Mouse (Mus musculus): Measurements from ENCODE around the gene Gna13. TPM values are rescaled to one million over a fixed set of nuclear protein-coding genes. Genes with fewer than 3 reads are reported as not detected.
A peak's percentile ranks its signal among the peaks of the same experiment; 100 is the strongest.

The Gna13 gene
- polyA plus RNA-seq, 1 experiment from 2014 or later: 22.4 TPM

- no peak for ATAC-seq (ENCODE audit: insufficient number of reproducible peaks, insufficient read depth, low FRiP score, low TSS enrichment)
- peak overlapping the region; percentile 68 for H3K9ac ChIP-seq
- H3K36me3 ChIP-seq: peaks cover 13% of the 10 kb centered on the region
- 6% methylated on average over 27 of the region's 27 CpGs for WGBS
- peak overlapping the region; percentile 90 for H3K4me3 ChIP-seq
- H3K27me3 ChIP-seq: no peaks in the 10 kb centered on the region
- peaks cover 33% of the 10 kb centered on the region for H3K4me1 ChIP-seq
- H3K27ac ChIP-seq: 0 out of 2 replicates have a peak overlapping the region, but pooled peaks have one; percentile 1
- H3K9me3 ChIP-seq: no peaks in the 10 kb centered on the region
- peak overlapping the region; percentile 68 for H3K4me2 ChIP-seq (replicated peaks)
Measured at GRCm38 (mm10) chr11:109361631-109362462, 784 bp upstream of the Gna13 start.

DNA sequence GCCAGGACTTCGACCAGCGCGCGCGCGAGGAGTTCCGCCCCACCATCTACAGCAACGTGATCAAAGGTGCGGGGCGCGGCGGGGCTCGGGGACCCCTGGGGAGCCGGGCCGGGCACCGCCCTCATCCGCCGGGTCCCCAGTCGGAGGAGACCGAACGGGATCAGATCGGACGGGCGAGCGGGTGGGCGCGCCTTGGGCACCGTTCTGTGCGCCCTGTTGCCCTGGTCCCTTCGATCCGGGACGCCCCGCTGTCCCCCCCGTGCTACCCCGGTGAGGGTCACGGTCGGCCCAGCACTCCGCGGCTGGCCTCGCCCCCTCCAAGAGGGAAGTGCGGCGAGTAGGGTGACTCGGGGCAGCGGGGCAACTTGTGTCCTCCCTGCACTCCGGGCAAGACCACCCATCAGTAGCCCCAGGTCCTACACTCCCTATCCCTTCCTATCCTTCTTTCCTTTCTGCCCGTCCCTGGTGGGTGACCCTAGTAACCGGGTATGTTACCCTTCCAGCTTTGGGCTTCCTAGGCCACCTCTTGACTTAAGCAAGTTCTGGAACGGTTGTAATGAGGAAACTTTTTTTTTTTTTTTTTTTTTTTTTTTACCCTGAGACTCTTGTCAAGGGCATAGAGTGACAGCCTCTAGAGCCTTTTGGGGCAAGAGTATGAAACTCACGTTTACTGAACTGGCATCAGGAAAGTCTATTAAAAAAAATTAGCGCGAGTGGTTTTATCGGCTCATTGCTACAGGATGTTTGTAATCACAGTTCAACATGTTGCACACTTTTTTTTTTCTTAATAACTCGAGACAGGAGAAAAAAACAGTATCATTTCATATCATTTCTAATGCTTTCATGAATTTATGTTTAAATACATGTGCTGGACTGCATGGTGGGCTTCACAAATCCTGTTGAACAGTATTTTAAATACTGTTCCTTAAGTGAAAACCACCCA lies 831 bp downstream of the Gna13 start:
- Histone ChIP-seq H3K27ac (peak overlapping the region; percentile 95), H3K9me3 (no peaks in the 10 kb centered on the region), H3K4me1 (peaks cover 39% of the 10 kb centered on the region), H3K9ac (peak overlapping the region; percentile 89), H3K4me2 (replicated peaks) (peak overlapping the region; percentile 68), H3K27me3 (no peaks in the 10 kb centered on the region), H3K4me3 (peak overlapping the region; percentile 90), H3K36me3 (peaks cover 18% of the 10 kb centered on the region)
- peak; percentile 64 for ATAC-seq (ENCODE audit: insufficient number of reproducible peaks, insufficient read depth, low FRiP score, low TSS enrichment)
- WGBS: 3% methylated on average over 45 of the region's 53 CpGs

GRCm38 (mm10) chr11:109364337-109364736 lies 1.7 kb downstream of the Gna13 start:
- 71% methylated on average over 2 of the region's 2 CpGs for WGBS
- H3K9ac ChIP-seq: no peak overlapping the region
- no peak overlapping the region for H3K27ac ChIP-seq
- peak overlapping the region; percentile 15 for H3K4me3 ChIP-seq
- no peaks in the 10 kb centered on the region for H3K9me3 ChIP-seq
- peaks cover 43% of the 10 kb centered on the region for H3K4me1 ChIP-seq
- ATAC-seq (ENCODE audit: insufficient number of reproducible peaks, insufficient read depth, low FRiP score, low TSS enrichment): no peak
- peak overlapping the region; percentile 68 for H3K4me2 ChIP-seq (replicated peaks)
- H3K27me3 ChIP-seq: no peaks in the 10 kb centered on the region
- peaks cover 21% of the 10 kb centered on the region for H3K36me3 ChIP-seq

DNA sequence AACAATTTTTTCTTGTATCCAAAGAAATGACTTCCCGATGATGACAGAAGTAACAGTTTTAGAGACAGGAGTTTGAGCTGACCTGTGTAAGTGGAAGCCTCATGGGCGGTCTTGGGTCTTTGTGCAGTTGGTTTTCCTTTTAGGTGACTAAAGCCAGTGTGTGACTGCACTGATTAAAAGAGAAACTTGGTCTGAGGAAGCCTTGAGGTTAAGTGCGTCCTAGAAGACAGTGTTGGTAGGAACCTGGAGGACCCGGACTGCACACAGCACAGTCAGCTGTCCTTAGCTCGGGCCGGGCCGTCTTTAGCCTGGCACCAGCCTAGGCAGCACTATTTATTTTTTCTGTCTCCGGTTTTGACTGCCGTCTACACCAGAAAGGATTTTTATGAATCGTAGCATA lies 2.2 kb downstream of the Gna13 start:
- H3K9ac ChIP-seq: no peak overlapping the region
- peak overlapping the region; percentile 15; the same call in 1 of the 2 replicates for H3K4me3 ChIP-seq
- peaks cover 23% of the 10 kb centered on the region for H3K36me3 ChIP-seq
- no peak overlapping the region for H3K27ac ChIP-seq
- peaks cover 43% of the 10 kb centered on the region for H3K4me1 ChIP-seq
- 82% methylated on average over 10 of the region's 10 CpGs for WGBS
- ATAC-seq (ENCODE audit: insufficient number of reproducible peaks, insufficient read depth, low FRiP score, low TSS enrichment): no peak
- no peaks in the 10 kb centered on the region for H3K27me3 ChIP-seq
- no peaks in the 10 kb centered on the region for H3K9me3 ChIP-seq
- H3K4me2 ChIP-seq (replicated peaks): peak overlapping the region; percentile 68

DNA sequence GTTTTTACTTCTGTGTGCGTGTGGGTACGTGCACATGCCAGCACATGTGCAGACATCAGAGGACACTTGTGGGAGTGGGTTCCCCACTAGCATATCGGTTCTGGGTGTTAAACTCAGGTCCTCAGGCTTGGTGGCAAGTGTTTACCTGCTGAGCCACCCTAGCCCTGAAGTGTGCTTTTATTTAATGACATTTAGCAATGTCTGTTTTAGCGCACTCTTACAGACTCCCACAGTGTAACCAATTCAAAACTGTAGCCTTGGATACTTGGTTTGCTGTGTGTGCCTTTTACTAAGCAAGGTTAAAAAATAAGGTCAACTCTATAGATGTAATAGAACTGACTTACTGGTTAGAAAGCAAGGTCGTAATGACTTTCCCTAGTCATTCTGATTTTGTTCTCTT lies 3.2 kb downstream of the Gna13 start:
- H3K9me3 ChIP-seq: no peaks in the 10 kb centered on the region
- WGBS: 94% methylated on average over 5 of the region's 5 CpGs

GRCm38 (mm10) chr11:109366802-109367579 lies 4.4 kb downstream of the Gna13 start:
- H3K4me2 ChIP-seq (replicated peaks): no peak overlapping the region
- H3K27ac ChIP-seq: no peak overlapping the region; the same call in 1 of the 2 replicates
- H3K4me1 ChIP-seq: peaks cover 43% of the 10 kb centered on the region
- H3K9me3 ChIP-seq: no peaks in the 10 kb centered on the region
- H3K27me3 ChIP-seq: no peaks in the 10 kb centered on the region
- H3K9ac ChIP-seq: no peak overlapping the region
- peaks cover 23% of the 10 kb centered on the region for H3K36me3 ChIP-seq
- no peak overlapping the region for H3K4me3 ChIP-seq
- WGBS: 82% methylated on average over 15 of the region's 15 CpGs
- no peak for ATAC-seq (ENCODE audit: insufficient number of reproducible peaks, insufficient read depth, low FRiP score, low TSS enrichment)

More for the DNA sequence above, 3.2 kb downstream of the Gna13 start:
- Histone ChIP-seq H3K27ac (no peak overlapping the region), H3K4me3 (no peak overlapping the region), H3K36me3 (peaks cover 23% of the 10 kb centered on the region), H3K27me3 (no peaks in the 10 kb centered on the region), H3K4me2 (replicated peaks) (no peak overlapping the region), H3K4me1 (peaks cover 43% of the 10 kb centered on the region), H3K9ac (no peak overlapping the region; the same call in 1 of the 2 replicates)
- no peak for ATAC-seq (ENCODE audit: insufficient number of reproducible peaks, insufficient read depth, low FRiP score, low TSS enrichment)

- ATAC-seq (ENCODE audit: insufficient number of reproducible peaks, insufficient read depth, low FRiP score, low TSS enrichment): no peak
- Histone ChIP-seq H3K4me1 (peaks cover 41% of the 10 kb centered on the region), H3K27ac (no peak overlapping the region), H3K27me3 (no peaks in the 10 kb centered on the region), H3K9me3 (no peaks in the 10 kb centered on the region), H3K4me2 (replicated peaks) (no peak overlapping the region), H3K36me3 (peaks cover 30% of the 10 kb centered on the region), H3K4me3 (no peak overlapping the region), H3K9ac (no peak overlapping the region)
- 94% methylated on average over 3 of the region's 3 CpGs for WGBS
Measured at GRCm38 (mm10) chr11:109369026-109369637, 6.5 kb downstream of the Gna13 start.

GRCm38 (mm10) chr11:109375412-109375811 lies 12.8 kb downstream of the Gna13 start:
- no peak overlapping the region for H3K4me2 ChIP-seq (replicated peaks)
- no peak for ATAC-seq (ENCODE audit: insufficient number of reproducible peaks, insufficient read depth, low FRiP score, low TSS enrichment)

DNA sequence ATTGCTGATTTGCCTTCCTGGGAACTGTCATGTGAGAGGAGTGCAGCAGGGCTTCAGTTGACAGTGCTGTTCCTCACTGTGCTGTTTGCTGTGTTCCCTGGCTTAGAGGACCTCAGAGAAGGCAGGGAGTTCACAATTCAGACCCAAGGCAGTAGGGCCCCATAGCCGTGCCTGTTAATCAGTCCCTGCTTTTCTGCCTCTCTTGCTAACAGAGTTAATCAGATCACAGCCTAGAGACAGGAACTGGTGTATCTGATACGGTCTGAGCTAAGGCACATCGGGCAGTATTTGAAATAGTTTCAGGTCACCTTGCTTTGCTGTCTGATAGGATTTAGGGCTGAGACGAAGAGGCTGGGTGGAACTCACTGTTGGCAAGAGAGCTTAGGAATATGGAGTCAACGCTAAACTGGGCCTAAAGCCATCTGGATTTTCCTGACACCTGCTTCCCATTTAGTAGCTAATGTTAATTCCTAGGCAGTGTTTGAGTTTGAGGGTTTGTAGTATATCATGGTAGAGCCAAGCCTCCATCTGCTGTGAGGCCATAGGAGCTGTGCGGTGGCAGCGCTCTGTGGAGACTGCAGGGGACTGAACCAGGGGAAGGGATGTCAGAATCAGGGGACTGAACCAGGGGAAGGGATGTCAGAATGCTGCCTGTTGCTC lies 14.0 kb downstream of the Gna13 start:
- no peak; the same call in 1 of the 2 replicates for ATAC-seq (ENCODE audit: insufficient number of reproducible peaks, insufficient read depth, low FRiP score, low TSS enrichment)
- 27% methylated on average over 7 of the region's 7 CpGs for WGBS
- H3K4me1 ChIP-seq: peaks cover 18% of the 10 kb centered on the region
- H3K4me3 ChIP-seq: no peak overlapping the region
- peak overlapping the region; percentile 75 for H3K27ac ChIP-seq
- no peak overlapping the region; the same call in 1 of the 2 replicates for H3K9ac ChIP-seq
- H3K9me3 ChIP-seq: no peaks in the 10 kb centered on the region
- H3K36me3 ChIP-seq: peaks cover 7% of the 10 kb centered on the region
- H3K27me3 ChIP-seq: no peaks in the 10 kb centered on the region
- H3K4me2 ChIP-seq (replicated peaks): no peak overlapping the region; the same call in 1 of the 2 replicates

More at GRCm38 (mm10) chr11:109375412-109375811, 12.8 kb downstream of the Gna13 start:
- 76% methylated on average over 7 of the region's 7 CpGs for WGBS
- Histone ChIP-seq H3K4me1 (peaks cover 18% of the 10 kb centered on the region), H3K9me3 (no peaks in the 10 kb centered on the region), H3K9ac (no peak overlapping the region), H3K27me3 (no peaks in the 10 kb centered on the region), H3K36me3 (peaks cover 7% of the 10 kb centered on the region), H3K4me3 (no peak overlapping the region), H3K27ac (no peak overlapping the region)

DNA sequence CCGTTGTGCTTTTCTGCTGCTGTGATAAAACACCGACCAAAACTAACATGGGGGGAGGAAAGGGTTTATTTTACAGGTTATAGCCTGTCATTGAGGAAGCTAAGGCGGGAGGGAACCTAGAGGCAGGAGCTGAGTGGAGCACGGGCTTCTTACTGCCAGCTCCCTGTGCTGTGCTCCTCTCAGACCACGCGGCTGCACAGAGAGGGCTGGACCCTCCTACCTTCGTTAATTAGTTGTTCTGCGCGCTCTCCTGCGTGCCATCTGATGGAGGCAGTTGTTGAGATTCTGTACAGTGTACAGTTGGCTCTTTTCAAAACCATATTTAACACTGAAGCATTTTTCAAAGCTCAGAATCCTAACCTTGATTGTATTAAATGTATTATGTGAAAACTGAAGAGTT lies 14.8 kb downstream of the Gna13 start:
- Histone ChIP-seq H3K27me3 (no peaks in the 10 kb centered on the region), H3K9ac (no peak overlapping the region), H3K4me2 (replicated peaks) (no peak overlapping the region), H3K36me3 (peaks cover 7% of the 10 kb centered on the region), H3K9me3 (no peaks in the 10 kb centered on the region), H3K27ac (no peak overlapping the region), H3K4me3 (no peak overlapping the region), H3K4me1 (peaks cover 18% of the 10 kb centered on the region)
- ATAC-seq (ENCODE audit: insufficient number of reproducible peaks, insufficient read depth, low FRiP score, low TSS enrichment): no peak
- 57% methylated on average over 10 of the region's 10 CpGs for WGBS
